Mouse (Mus musculus): ENCODE results near the gene Trpm3.

DNA sequence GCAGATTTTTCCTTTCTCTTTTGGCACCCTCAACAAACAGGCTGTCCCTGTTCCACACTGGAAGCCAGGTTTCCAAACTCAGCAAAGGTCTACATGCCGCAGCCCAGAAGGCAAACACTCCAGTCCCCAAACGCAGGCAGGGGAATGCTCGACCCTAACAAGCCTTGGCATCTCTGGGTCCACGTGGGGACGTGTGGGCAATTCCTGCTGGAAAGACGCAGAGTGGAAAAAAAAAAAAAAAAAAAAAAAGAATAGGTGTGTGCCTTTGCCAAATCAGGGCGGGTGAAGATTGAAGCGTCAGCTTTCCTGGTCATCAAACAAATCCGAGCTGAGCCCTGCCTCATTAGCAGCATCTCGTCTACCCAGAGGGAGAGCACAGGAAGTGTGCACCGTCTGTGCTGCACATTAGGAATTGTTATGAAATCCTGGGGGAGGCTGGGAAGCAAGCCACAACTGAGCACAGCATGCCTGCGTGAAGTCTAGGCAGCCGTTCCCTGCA is 614.5 kb downstream of the Trpm3 start:
- TF ChIP-seq CTCF (IDR thresholded peaks at IDR 0.05; ENCODE audit: low read depth) (no peak), EP300 (IDR thresholded peaks at IDR 0.05; ENCODE audit: low read depth) (no peak)
